Mouse (Mus musculus) spleen, adult 2 months (tissue): ENCODE data around the gene Pik3ca. TPM values are rescaled to one million over a fixed set of nuclear protein-coding genes. Genes with fewer than 3 reads are reported as not detected.

ENCODE experiments used
- DNase-seq, 2 experiments: peaks; one replicate each; pipeline versions ENCODE4 v3.0.0 to v3.0.0-alpha.2; 2012 to 2021; ENCODE audit warnings: low spot score in 2 of 2, low read depth in 1 of 2
- H3K27ac ChIP-seq: fragments of 200-500 bp; 2 replicates; pipeline ENCODE4 v1.5.1; 2012; ENCODE audit warnings: low read length, inconsistent platforms; ENCODE audit not compliant: insufficient read depth
- H3K27me3 ChIP-seq: fragments of 200-500 bp; 2 replicates; pipeline ENCODE4 v1.6.1; 2012; ENCODE audit warnings: mild to moderate bottlenecking, moderate library complexity, low read length, inconsistent platforms; ENCODE audit not compliant: control insufficient read depth, insufficient read depth
- H3K36me3 ChIP-seq: fragments of 200-500 bp; 2 replicates; pipeline ENCODE4 v1.6.1; 2012; ENCODE audit warnings: mild to moderate bottlenecking, low read length, inconsistent platforms; ENCODE audit not compliant: control insufficient read depth, insufficient read depth
- H3K4me1 ChIP-seq: fragments of 200-500 bp; 2 replicates; pipeline ENCODE4 v1.6.1; 2011; ENCODE audit warnings: inconsistent platforms; ENCODE audit not compliant: control insufficient read depth, insufficient read depth, insufficient read length
- H3K4me3 ChIP-seq: fragments of 200-500 bp; 2 replicates; pipeline ENCODE4 v1.5.1; 2011; ENCODE audit warnings: mild to moderate bottlenecking, inconsistent platforms; ENCODE audit not compliant: insufficient read depth, insufficient read length; ENCODE audit errors: extremely low read depth
- CTCF ChIP-seq: fragments of 200-500 bp; IDR thresholded peaks from 2 replicates; pipeline ENCODE4 v1.5.1; 2011; ENCODE audit warnings: mild to moderate bottlenecking, inconsistent platforms; ENCODE audit not compliant: insufficient read depth, insufficient read length, insufficient replicate concordance; ENCODE audit errors: extremely low read depth
- POLR2A ChIP-seq: fragments of 200-500 bp; IDR thresholded peaks from 2 replicates; pipeline ENCODE4 v1.6.1; 2011; ENCODE audit warnings: low read depth, low read length, inconsistent platforms
- WGBS: fragments of 180-500 bp; shearing (Covaris S2); methylation state at CpG from one replicate; pipeline ENCODE4 v1.1.7; 2018; 5-methylcytosine and 5-hydroxymethylcytosine counted together
- polyA plus RNA-seq: library from polyadenylated mRNA; depleted of rRNA; stranded (reverse); fragments of >200 nt; gene quantifications from 2 replicates; pipeline ENCODE4 v1.2.3, GENCODE M21; 2012

Gene Pik3ca
- polyA plus RNA-seq, 1 experiment = 3.7 TPM

- no peaks in the 10 kb centered on the region for H3K27me3 ChIP-seq
- peaks cover 22% of the 10 kb centered on the region for H3K4me1 ChIP-seq
- TF ChIP-seq CTCF (no peak), POLR2A (no peak)
- WGBS = 69% methylated on average over 2 of the region's 2 CpGs
- H3K4me3 ChIP-seq = no peak overlapping the region
- H3K27ac ChIP-seq = no peak overlapping the region
- H3K36me3 ChIP-seq = no peaks in the 10 kb centered on the region
- no peak for DNase-seq
Measured at GRCm38 (mm10) chr3:32399931-32400330, 2.5 kb downstream of the Pik3ca start.

- 0 out of 2 replicates have a peak overlapping the region, but pooled peaks have one; percentile 28 for H3K27ac ChIP-seq
- no peaks in the 10 kb centered on the region for H3K27me3 ChIP-seq
- H3K4me3 ChIP-seq = no peak overlapping the region
- 83% methylated on average over 3 of the region's 3 CpGs for WGBS
- no peak for DNase-seq
- H3K36me3 ChIP-seq = no peaks in the 10 kb centered on the region
- TF ChIP-seq CTCF (no peak), POLR2A (no peak)
- peaks cover 24% of the 10 kb centered on the region for H3K4me1 ChIP-seq
Measured at GRCm38 (mm10) chr3:32401591-32401990, 4.1 kb downstream of the Pik3ca start.

GRCm38 (mm10) chr3:32402990-32403885 lies 5.8 kb downstream of the Pik3ca start:
- no peak overlapping the region for H3K4me3 ChIP-seq
- peak overlapping the region; percentile 46; the same call in 1 of the 2 replicates for H3K27ac ChIP-seq
- no peak for DNase-seq
- H3K36me3 ChIP-seq = no peaks in the 10 kb centered on the region
- no peaks in the 10 kb centered on the region for H3K27me3 ChIP-seq
- 66% methylated on average over 7 of the region's 7 CpGs for WGBS
- TF ChIP-seq POLR2A (no peak), CTCF (no peak)
- peaks cover 24% of the 10 kb centered on the region for H3K4me1 ChIP-seq

DNA sequence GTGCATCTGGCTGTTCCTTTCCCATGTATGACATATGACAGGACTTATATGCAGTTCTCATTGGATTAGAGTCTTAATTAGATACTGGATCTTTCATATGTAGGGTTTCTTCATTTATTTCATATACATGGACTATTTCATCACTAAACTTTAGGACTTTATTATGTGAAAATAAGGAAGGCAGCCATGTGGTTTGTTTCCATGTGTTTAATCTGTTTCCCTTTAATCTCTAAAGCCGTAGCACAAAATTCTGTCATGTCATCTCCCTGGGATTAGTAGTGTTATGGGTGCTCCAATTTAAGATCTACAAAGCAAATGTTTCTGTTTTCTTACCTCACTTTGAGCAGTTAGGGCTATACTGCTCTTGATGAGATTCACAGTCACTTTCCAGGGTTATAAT lies 8.2 kb downstream of the Pik3ca start:
- Histone ChIP-seq H3K4me1 (peaks cover 14% of the 10 kb centered on the region), H3K27ac (no peak overlapping the region), H3K4me3 (no peak overlapping the region), H3K36me3 (no peaks in the 10 kb centered on the region), H3K27me3 (no peaks in the 10 kb centered on the region)
- TF ChIP-seq POLR2A = no peak
- no peak for DNase-seq
- WGBS = 74% methylated on average over 1 of the region's 1 CpGs

DNA sequence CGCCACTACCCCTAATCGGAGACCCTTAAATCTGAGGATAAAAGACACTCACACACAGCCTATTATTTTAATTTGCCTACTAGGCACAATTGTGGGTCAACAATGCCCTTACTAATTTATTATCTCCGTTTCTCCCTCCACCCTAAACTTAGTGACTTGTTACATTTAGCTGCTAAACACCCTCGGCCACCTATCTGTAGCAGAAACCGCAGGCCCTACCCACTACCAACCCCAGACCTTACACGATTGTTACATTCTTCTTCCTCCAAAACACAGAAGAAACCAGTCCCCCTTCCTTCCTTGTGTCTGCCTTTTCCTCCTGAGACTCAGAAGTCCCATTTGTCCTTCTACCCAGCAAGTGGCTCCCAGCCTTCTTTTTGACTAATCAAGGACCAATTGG lies 9.3 kb downstream of the Pik3ca start:
- WGBS = 49% methylated on average over 6 of the region's 6 CpGs
- no peaks in the 10 kb centered on the region for H3K27me3 ChIP-seq
- no peak for DNase-seq
- no peak overlapping the region for H3K4me3 ChIP-seq
- H3K4me1 ChIP-seq = peaks cover 12% of the 10 kb centered on the region
- TF ChIP-seq POLR2A = no peak
- TF ChIP-seq CTCF = no peak
- no peak overlapping the region for H3K27ac ChIP-seq
- H3K36me3 ChIP-seq = no peaks in the 10 kb centered on the region

- Histone ChIP-seq H3K36me3 (no peaks in the 10 kb centered on the region), H3K27ac (no peak overlapping the region), H3K4me3 (no peak overlapping the region), H3K4me1 (peaks cover 6% of the 10 kb centered on the region), H3K27me3 (no peaks in the 10 kb centered on the region)
- DNase-seq = no peak
- 89% methylated on average over 3 of the region's 3 CpGs for WGBS
- no peak for TF ChIP-seq CTCF
- no peak for TF ChIP-seq POLR2A
Measured at GRCm38 (mm10) chr3:32408811-32409273, 11.4 kb downstream of the Pik3ca start.

GRCm38 (mm10) chr3:32412502-32413044 lies 15.1 kb downstream of the Pik3ca start:
- Histone ChIP-seq H3K27me3 (no peaks in the 10 kb centered on the region), H3K27ac (no peak overlapping the region), H3K36me3 (no peaks in the 10 kb centered on the region), H3K4me1 (peaks cover 7% of the 10 kb centered on the region; the same call in 1 of the 2 replicates), H3K4me3 (no peak overlapping the region)
- DNase-seq = no peak
- WGBS = 83% methylated on average over 7 of the region's 7 CpGs
- TF ChIP-seq CTCF = no peak
- no peak for TF ChIP-seq POLR2A
